1 mouse cellular context compared by ENCODE assay signal in genomic region chr1:66863741-66864495, GRCm38 (mm10).
TF ChIP-seq lines count a peak whose summit lies in the region.

No protein-coding gene starts in this region.

TF ChIP-seq in CH12.LX, 34 proteins besides CTCF, POLR2A, EP300 and RAD21 (continued from another document):
- TF ChIP-seq ZMIZ1 (IDR thresholded peaks at IDR 0.05; ENCODE audit: low read depth, low read length) (no peak), POLR2AphosphoS2 (IDR thresholded peaks at IDR 0.05; ENCODE audit: low read depth, low read length) (no peak), CHD1 (IDR thresholded peaks at IDR 0.05; ENCODE audit: low read depth, low read length) (no peak; the same call in 1 of the 2 replicates), MYC (IDR thresholded peaks at IDR 0.05; ENCODE audit: low read depth, low read length) (peak; percentile 44; the same call in 1 of the 2 replicates), PAX5 (IDR thresholded peaks at IDR 0.05; ENCODE audit: low read length) (no peak), SIN3A (IDR thresholded peaks at IDR 0.05; ENCODE audit: low read length) (peak; percentile 88), JUN (IDR thresholded peaks at IDR 0.05; ENCODE audit: insufficient read depth, low read depth, low read length) (no peak), MAZ (IDR thresholded peaks at IDR 0.05; ENCODE audit: low read depth, low read length) (no peak), ETS1 (conservative IDR thresholded peaks at IDR 0.05; ENCODE audit: low read depth, low read length) (no peak), ELF1 (IDR thresholded peaks at IDR 0.05; ENCODE audit: low read depth, low read length) (no peak), ZC3H11A (IDR thresholded peaks at IDR 0.05; ENCODE audit: low read depth, low read length) (no peak)
